Mouse (Mus musculus) MEL (cell line): Measurements from ENCODE around the gene Ano6.

Experiments used
- CTCF ChIP-seq, 3 experiments: IDR thresholded peaks in 2 of 3; conservative IDR thresholded peaks in 1 of 3; 2 replicates each; pipeline ENCODE4 v1.5.1; 2011 to 2012; ENCODE audit warnings: low read length in 3 of 3, low read depth in 2 of 3, mild to moderate bottlenecking in 2 of 3, improper control_type of control experiment in 1 of 3, inconsistent platforms in 1 of 3, mixed read lengths in 1 of 3, moderate library complexity in 1 of 3; ENCODE audit not compliant: control insufficient read depth in 1 of 3, insufficient read depth in 1 of 3, poor library complexity in 1 of 3, severe bottlenecking in 1 of 3
- EP300 ChIP-seq, 2 experiments: IDR thresholded peaks; 2 replicates each; pipeline ENCODE4 v1.6.1; 2011; ENCODE audit warnings: improper control_type of control experiment in 2 of 2, low read length in 2 of 2, low read depth in 1 of 2, mild to moderate bottlenecking in 1 of 2
- JUND ChIP-seq: IDR thresholded peaks from 2 replicates; pipeline ENCODE4 v1.6.1; 2011; ENCODE audit warnings: low read depth, mild to moderate bottlenecking, improper control_type of control experiment, low read length
- MXI1 ChIP-seq: IDR thresholded peaks from 2 replicates; pipeline ENCODE4 v1.6.1; 2011; ENCODE audit warnings: mild to moderate bottlenecking, low read depth, low read length, improper control_type of control experiment
- MYB ChIP-seq: IDR thresholded peaks from 2 replicates; pipeline ENCODE4 v1.6.1; 2011; ENCODE audit warnings: mild to moderate bottlenecking, low read depth, low read length, improper control_type of control experiment
- MYC ChIP-seq: IDR thresholded peaks from 2 replicates; pipeline ENCODE4 v1.6.1; 2011; ENCODE audit warnings: low read depth, mild to moderate bottlenecking, low read length, improper control_type of control experiment, moderate library complexity
- POLR2A ChIP-seq, 2 experiments: IDR thresholded peaks; 2 replicates each; pipeline ENCODE4 v1.6.1; 2011 to 2012; ENCODE audit warnings: low read length in 2 of 2, mild to moderate bottlenecking in 2 of 2, control low read depth in 1 of 2, improper control_type of control experiment in 1 of 2, low read depth in 1 of 2, moderate library complexity in 1 of 2; ENCODE audit not compliant: control insufficient read depth in 1 of 2, insufficient read depth in 1 of 2, poor library complexity in 1 of 2
- SIN3A ChIP-seq: IDR thresholded peaks from 2 replicates; pipeline ENCODE4 v1.6.1; 2012; ENCODE audit warnings: low read length, improper control_type of control experiment, inconsistent platforms
- TBP ChIP-seq: IDR thresholded peaks from 2 replicates; pipeline ENCODE4 v1.8.0; 2011; ENCODE audit warnings: low read depth, low read length, improper control_type of control experiment
- USF2 ChIP-seq, 2 experiments: IDR thresholded peaks; 2 replicates each; pipeline ENCODE4 v1.6.1; 2011 to 2012; ENCODE audit warnings: improper control_type of control experiment in 2 of 2, low read length in 2 of 2, borderline replicate concordance in 1 of 2, inconsistent platforms in 1 of 2, low read depth in 1 of 2, mild to moderate bottlenecking in 1 of 2; ENCODE audit not compliant: insufficient read depth in 1 of 2
- ZC3H11A ChIP-seq: IDR thresholded peaks from 2 replicates; pipeline ENCODE4 v1.6.1; 2012; ENCODE audit warnings: low read depth, mild to moderate bottlenecking, inconsistent platforms, low read length, improper control_type of control experiment

GRCm38 (mm10) chr15:95774674-95775414 is 15.8 kb upstream of the Ano6 start:
- TF ChIP-seq MYC = no peak
- TF ChIP-seq POLR2A (IDR thresholded peaks at IDR 0.05; ENCODE audit: control insufficient read depth in 1 of 2, insufficient read depth in 1 of 2, low read depth in 1 of 2, low read length in 2 of 2, poor library complexity in 1 of 2) = no peak
- no peak for TF ChIP-seq MXI1
- TF ChIP-seq CTCF (IDR thresholded peaks at IDR 0.05 in 2 of 3, conservative IDR thresholded peaks at IDR 0.05 in 1 of 3; ENCODE audit: control insufficient read depth in 1 of 3, insufficient read depth in 1 of 3, low read depth in 2 of 3, low read length in 3 of 3, poor library complexity in 1 of 3, severe bottlenecking in 1 of 3) = no peak
- TF ChIP-seq EP300 (IDR thresholded peaks at IDR 0.05; ENCODE audit: low read depth in 1 of 2, low read length in 2 of 2) = no peak
- TF ChIP-seq USF2 (IDR thresholded peaks at IDR 0.05; ENCODE audit: borderline replicate concordance in 1 of 2, insufficient read depth in 1 of 2, low read depth in 1 of 2, low read length in 2 of 2) = 0 out of 4 replicates have a peak, but pooled peaks of 1 of the 2 experiments have one; percentile 3
- no peak for TF ChIP-seq JUND
- TF ChIP-seq SIN3A = no peak
- no peak for TF ChIP-seq ZC3H11A
- TF ChIP-seq TBP = no peak
- TF ChIP-seq MYB = no peak
